Comparison of ENCODE assay signal across 11 mouse cellular contexts in the genomic region with DNA sequence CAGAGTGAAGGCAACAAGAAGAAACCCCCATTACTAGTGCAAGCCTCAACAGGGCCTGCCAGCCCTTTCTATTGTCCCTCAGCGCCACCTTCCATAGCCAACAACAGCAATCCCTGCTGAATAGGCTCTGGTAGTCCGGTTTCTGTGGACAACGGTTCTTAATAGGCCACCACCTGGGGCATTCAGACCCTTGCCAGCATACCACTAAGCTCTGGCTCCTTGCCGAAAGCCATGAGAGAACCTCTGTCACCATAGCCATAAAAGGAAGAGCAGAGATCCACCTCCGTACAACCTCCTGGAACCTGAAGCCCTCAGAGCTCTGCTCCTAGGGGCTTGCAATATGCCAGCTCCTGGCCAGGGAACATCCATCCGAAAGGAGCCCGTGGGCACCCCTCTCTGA. TPM values are rescaled to one million over a fixed set of nuclear protein-coding genes. Genes with fewer than 3 reads are reported as not detected.
A peak's percentile ranks its signal among the peaks of the same experiment; 100 is the strongest.
DNase-seq lines count a peak whose midpoint lies in the region; ATAC-seq and TF ChIP-seq lines count a peak whose summit lies in the region.
"Had no signal": no experiment of that assay in that cellular context is flagged by ENCODE, and none has a peak within 500 bp of the region (broad histone marks: within the 10 kb centered on the region; RNA-seq: fewer than 3 reads in every experiment).

No protein-coding gene starts in this region.

- H3K9me3 ChIP-seq in heart, embryonic 10.5 days: 0 out of 2 replicates have a peak, but pooled peaks cover 4% of the 10 kb centered on the region
- no peaks in the 10 kb centered on the region for H3K9me3 ChIP-seq in forebrain, postnatal 0 days (ENCODE audit: low read length)
- no peaks in the 10 kb centered on the region for H3K9me3 ChIP-seq in neural tube, embryonic 12.5 days

- whole genome bisulfite sequencing in heart, embryonic 10.5 days: 50% methylated on average over 7 of the region's 7 CpGs
- WGBS in heart, adult 2 months: 64% methylated on average over 7 of the region's 7 CpGs
- WGBS in forebrain, postnatal 0 days: 28% methylated on average over 7 of the region's 7 CpGs
- 34% methylated on average over 7 of the region's 7 CpGs for WGBS in neural tube, embryonic 12.5 days

- TF ChIP-seq POLR2A in heart, adult 2 months (IDR thresholded peaks at IDR 0.05; ENCODE audit: insufficient read depth, low read depth, low read length): no peak

- peak overlapping the region; percentile 38; the same call in 1 of the 2 replicates for H3K4me2 ChIP-seq in forebrain, postnatal 0 days (ENCODE audit: low read depth)
- H3K4me2 ChIP-seq in neural tube, embryonic 12.5 days (replicated peaks): peak overlapping the region; percentile 39; the same call in 1 of the 2 replicates

- no peak overlapping the region for H3K4me3 ChIP-seq in heart, embryonic 10.5 days
- no peak overlapping the region for H3K4me3 ChIP-seq in heart, adult 2 months
- H3K4me3 ChIP-seq in forebrain, postnatal 0 days (ENCODE audit: low read depth, low read length): no peak overlapping the region
- no peak overlapping the region for H3K4me3 ChIP-seq in neural tube, embryonic 12.5 days

- no peak for TF ChIP-seq EP300 in heart, adult 2 months (IDR thresholded peaks at IDR 0.05; ENCODE audit: insufficient read depth, low read depth, low read length)

- peak overlapping the region; percentile 42; the same call in 1 of the 2 replicates for H3K27ac ChIP-seq in heart, embryonic 10.5 days
- H3K27ac ChIP-seq in heart, adult 2 months: no peak overlapping the region
- H3K27ac ChIP-seq in forebrain, postnatal 0 days (ENCODE audit: low read depth, low read length): peak overlapping the region; percentile 82
- H3K27ac ChIP-seq in neural tube, embryonic 12.5 days: 0 out of 2 replicates have a peak overlapping the region, but pooled peaks have one; percentile 39

- ATAC-seq in forebrain, postnatal 0 days: no peak
- ATAC-seq in neural tube, embryonic 12.5 days (ENCODE audit: low FRiP score, low read depth): no peak

- peaks cover 22% of the 10 kb centered on the region for H3K27me3 ChIP-seq in heart, embryonic 10.5 days (ENCODE audit: insufficient read depth, poor library complexity, severe bottlenecking)
- no peaks in the 10 kb centered on the region for H3K27me3 ChIP-seq in heart, adult 2 months (ENCODE audit: control insufficient read depth, insufficient read depth, low read length)
- no peaks in the 10 kb centered on the region for H3K27me3 ChIP-seq in forebrain, postnatal 0 days (ENCODE audit: insufficient read depth, low read length)
- H3K27me3 ChIP-seq in neural tube, embryonic 12.5 days (replicated peaks): no peaks in the 10 kb centered on the region

- H3K9ac ChIP-seq in heart, adult 2 months (ENCODE audit: low read depth, low read length): no peak overlapping the region
- peak overlapping the region; percentile 39; the same call in 1 of the 2 replicates for H3K9ac ChIP-seq in forebrain, postnatal 0 days
- H3K9ac ChIP-seq in neural tube, embryonic 12.5 days: peak overlapping the region; percentile 41; the same call in 1 of the 2 replicates

- TF ChIP-seq CTCF in heart, adult 2 months (IDR thresholded peaks at IDR 0.05): no peak
- TF ChIP-seq CTCF in forebrain, postnatal 0 days (IDR thresholded peaks at IDR 0.05; ENCODE audit: low read depth): no peak

- H3K4me1 ChIP-seq in heart, embryonic 10.5 days: peaks cover 44% of the 10 kb centered on the region
- no peaks in the 10 kb centered on the region; the same call in 1 of the 2 replicates for H3K4me1 ChIP-seq in heart, adult 2 months (ENCODE audit: control insufficient read depth, insufficient read depth, low read length)
- peaks cover 33% of the 10 kb centered on the region for H3K4me1 ChIP-seq in forebrain, postnatal 0 days (ENCODE audit: insufficient read depth)
- peaks cover 42% of the 10 kb centered on the region for H3K4me1 ChIP-seq in neural tube, embryonic 12.5 days

- DNase-seq in heart, embryonic 10.5 days (ENCODE audit: low spot score): no peak
- DNase-seq in heart, adult 2 months: no peak
- DNase-seq in cerebellum, adult 9-10 months: peak; percentile 85
- DNase-seq in forebrain, postnatal 0 days: peak; percentile 23
- no peak for DNase-seq in gastrocnemius, adult 18-20 months (ENCODE audit: low spot score)
- no peak for DNase-seq in urinary bladder, adult 2 months (ENCODE audit: low spot score)
- no peak for DNase-seq in right cerebral cortex, adult 18-20 months
- DNase-seq: gastrocnemius, postnatal 10 days; thymus, postnatal 36 days had no signal

- no peaks in the 10 kb centered on the region for H3K36me3 ChIP-seq in heart, embryonic 10.5 days
- H3K36me3 ChIP-seq in heart, adult 2 months (ENCODE audit: control insufficient read depth, insufficient read depth, low read length): no peaks in the 10 kb centered on the region
- no peaks in the 10 kb centered on the region for H3K36me3 ChIP-seq in forebrain, postnatal 0 days (ENCODE audit: insufficient read depth)
- H3K36me3 ChIP-seq in neural tube, embryonic 12.5 days: no peaks in the 10 kb centered on the region

- intact Hi-C loops in heart, adult 2 months (cut with DNase I): no loop called here

- no peaks in the 10 kb centered on the region for H3K79me2 ChIP-seq in heart, adult 2 months (replicated peaks; ENCODE audit: control insufficient read depth, insufficient read depth, low read length)

RNA-seq across cellular contexts. Expression of a gene that starts 5.0 kb away (rescaled TPM):
- 0.02 TPM in 1 of 2 replicates, not detected in the other for polyA plus RNA-seq in heart, embryonic 10.5 days (2016; fragmentation: Nextera tagmentation; extraction: Ambion mirVana)
- total RNA-seq in heart, adult 2 months (2021): under 1 TPM; 0.09 to 0.13 TPM
- 0.09 and 0.37 TPM in 2 replicates for polyA plus RNA-seq in heart, adult 2 months (2012; rRNA removed)
- total RNA-seq in forebrain, postnatal 0 days (2014; rRNA removed): 1.5 and 2.0 TPM in 2 replicates
- 0.13 TPM in 2 replicates for polyA plus RNA-seq in forebrain, postnatal 0 days (2015; fragmentation: Nextera tagmentation; extraction: Ambion mirVana)
- polyA plus RNA-seq in neural tube, embryonic 12.5 days (2016; fragmentation: Nextera tagmentation; extraction: Ambion mirVana): 0.10 and 0.11 TPM in 2 replicates
- not detected for total RNA-seq in gastrocnemius, adult 18-20 months (2021)
- 1.0 and 1.3 TPM in 2 replicates for polyA plus RNA-seq in urinary bladder, adult 2 months (2012; rRNA removed)
- polyA plus RNA-seq: kidney, embryonic 14.5 days had no signal

RNA-seq across cellular contexts. Expression of a gene that starts 16.0 kb away (rescaled TPM):
- polyA plus RNA-seq in heart, embryonic 10.5 days (2016; fragmentation: Nextera tagmentation; extraction: Ambion mirVana): 43.7 and 53.9 TPM in 2 replicates
- total RNA-seq in heart, adult 2 months (2021): 100 to 1,000 TPM; 169 to 249 TPM
- 301 and 369 TPM in 2 replicates for polyA plus RNA-seq in heart, adult 2 months (2012; rRNA removed)
- total RNA-seq in forebrain, postnatal 0 days (2014; rRNA removed): 242 and 257 TPM in 2 replicates
- polyA plus RNA-seq in forebrain, postnatal 0 days (2015; fragmentation: Nextera tagmentation; extraction: Ambion mirVana): 140 and 149 TPM in 2 replicates
- 112 and 118 TPM in 2 replicates for polyA plus RNA-seq in neural tube, embryonic 12.5 days (2016; fragmentation: Nextera tagmentation; extraction: Ambion mirVana)
- total RNA-seq in gastrocnemius, adult 18-20 months (2021): 1 to 10 TPM; 1.6 to 2.3 TPM
- 17.1 and 20.7 TPM in 2 replicates for polyA plus RNA-seq in urinary bladder, adult 2 months (2012; rRNA removed)

RNA-seq across cellular contexts. Expression of a gene that starts 52.6 kb away (rescaled TPM):
- polyA plus RNA-seq in heart, embryonic 10.5 days (2016; fragmentation: Nextera tagmentation; extraction: Ambion mirVana): 32.7 and 34.7 TPM in 2 replicates
- 10 to 100 TPM; 23.2 to 25.9 TPM for total RNA-seq in heart, adult 2 months (2021)
- 22.6 and 22.7 TPM in 2 replicates for polyA plus RNA-seq in heart, adult 2 months (2012; rRNA removed)
- total RNA-seq in forebrain, postnatal 0 days (2014; rRNA removed): 32.2 and 39.8 TPM in 2 replicates
- 28.8 and 33.2 TPM in 2 replicates for polyA plus RNA-seq in forebrain, postnatal 0 days (2015; fragmentation: Nextera tagmentation; extraction: Ambion mirVana)
- polyA plus RNA-seq in neural tube, embryonic 12.5 days (2016; fragmentation: Nextera tagmentation; extraction: Ambion mirVana): 36.1 and 36.3 TPM in 2 replicates
- 10 to 100 TPM; 21.3 to 23.0 TPM for total RNA-seq in gastrocnemius, adult 18-20 months (2021)
- 18.0 and 18.9 TPM in 2 replicates for polyA plus RNA-seq in urinary bladder, adult 2 months (2012; rRNA removed)

Comparison
In these comparisons a context has a peak if more than half of its experiments do, and no peak if none do; other contexts are left out.
1. DNase-seq: peak in cerebellum, adult 9-10 months (single experiment) and forebrain, postnatal 0 days (single experiment); none in heart, embryonic 10.5 days (single experiment), heart, adult 2 months (0 of 2), gastrocnemius, adult 18-20 months (single experiment), urinary bladder, adult 2 months (single experiment) and right cerebral cortex, adult 18-20 months (single experiment).